Mouse (Mus musculus) brain, embryonic 14.5 days (tissue): Measurements from ENCODE around the gene Rad18.

Experiments
- CTCF ChIP-seq: fragments of 200-500 bp; IDR thresholded peaks from 2 replicates; pipeline ENCODE4 v1.5.1; 2012; ENCODE audit warnings: inconsistent platforms, mild to moderate bottlenecking, moderate library complexity, borderline replicate concordance; ENCODE audit not compliant: insufficient read depth, insufficient read length; ENCODE audit errors: extremely low read depth
- POLR2A ChIP-seq: fragments of 200-500 bp; IDR thresholded peaks from 2 replicates; pipeline ENCODE4 v1.6.1; 2012; ENCODE audit warnings: mild to moderate bottlenecking, inconsistent platforms, borderline replicate concordance; ENCODE audit not compliant: poor library complexity, insufficient read depth, insufficient read length, severe bottlenecking; ENCODE audit errors: extremely low read depth

DNA sequence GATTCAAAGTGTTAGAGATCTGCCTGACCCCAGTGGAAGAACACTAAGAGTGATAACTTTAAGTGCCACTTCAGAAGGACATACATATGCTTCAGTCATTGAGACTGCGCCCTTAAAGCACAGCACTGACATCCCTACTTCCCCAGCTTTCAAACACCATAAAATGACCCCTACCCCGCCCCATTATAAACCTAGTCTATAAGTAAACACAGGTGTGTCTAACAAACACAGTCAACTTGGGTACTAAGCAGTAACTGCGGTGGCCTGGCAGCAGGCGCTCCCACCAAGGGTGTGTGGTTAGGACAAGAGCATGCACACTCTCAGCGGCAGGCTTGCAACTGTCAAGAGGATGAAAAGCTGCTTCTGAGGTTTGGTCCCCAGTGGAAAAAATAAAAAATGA lies 76.5 kb downstream of the Rad18 start:
- TF ChIP-seq CTCF (no peak), POLR2A (no peak)
